Mouse (Mus musculus) MEL (cell line): ENCODE results near the gene Mtif2.

Experiments used
- CTCF ChIP-seq, 3 experiments: IDR thresholded peaks in 2 of 3; conservative IDR thresholded peaks in 1 of 3; 2 replicates each; pipeline ENCODE4 v1.5.1; 2011 to 2012; ENCODE audit warnings: low read length in 3 of 3, low read depth in 2 of 3, mild to moderate bottlenecking in 2 of 3, improper control_type of control experiment in 1 of 3, inconsistent platforms in 1 of 3, mixed read lengths in 1 of 3, moderate library complexity in 1 of 3; ENCODE audit not compliant: control insufficient read depth in 1 of 3, insufficient read depth in 1 of 3, poor library complexity in 1 of 3, severe bottlenecking in 1 of 3
- EP300 ChIP-seq, 2 experiments: IDR thresholded peaks; 2 replicates each; pipeline ENCODE4 v1.6.1; 2011; ENCODE audit warnings: improper control_type of control experiment in 2 of 2, low read length in 2 of 2, low read depth in 1 of 2, mild to moderate bottlenecking in 1 of 2
- GATA1 ChIP-seq: IDR thresholded peaks from 2 replicates; pipeline ENCODE4 v1.6.1; 2011; ENCODE audit warnings: low read depth, low read length, improper control_type of control experiment
- HCFC1 ChIP-seq: IDR thresholded peaks from 2 replicates; pipeline ENCODE4 v1.6.1; 2012; ENCODE audit warnings: low read depth, mild to moderate bottlenecking, inconsistent platforms, low read length, improper control_type of control experiment, moderate library complexity
- KAT2A ChIP-seq: conservative IDR thresholded peaks from 2 replicates; pipeline ENCODE4 v1.6.1; 2012; ENCODE audit warnings: low read depth, low read length, improper control_type of control experiment, inconsistent platforms
- MAFK ChIP-seq: IDR thresholded peaks from 2 replicates; pipeline ENCODE4 v1.6.1; 2011; ENCODE audit warnings: low read depth, mild to moderate bottlenecking, low read length, improper control_type of control experiment, borderline replicate concordance
- MYC ChIP-seq: IDR thresholded peaks from 2 replicates; pipeline ENCODE4 v1.6.1; 2011; ENCODE audit warnings: low read depth, mild to moderate bottlenecking, low read length, improper control_type of control experiment, moderate library complexity
- NRF1 ChIP-seq: IDR thresholded peaks from 2 replicates; pipeline ENCODE4 v1.6.1; 2014; ENCODE audit warnings: low read depth, mild to moderate bottlenecking, inconsistent platforms, low read length, improper control_type of control experiment, moderate library complexity; ENCODE audit not compliant: poor library complexity, insufficient read depth, severe bottlenecking
- POLR2A ChIP-seq, 2 experiments: IDR thresholded peaks; 2 replicates each; pipeline ENCODE4 v1.6.1; 2011 to 2012; ENCODE audit warnings: low read length in 2 of 2, mild to moderate bottlenecking in 2 of 2, control low read depth in 1 of 2, improper control_type of control experiment in 1 of 2, low read depth in 1 of 2, moderate library complexity in 1 of 2; ENCODE audit not compliant: control insufficient read depth in 1 of 2, insufficient read depth in 1 of 2, poor library complexity in 1 of 2
- POLR2AphosphoS2 ChIP-seq: IDR thresholded peaks from 2 replicates; pipeline ENCODE4 v1.6.1; 2011; ENCODE audit warnings: low read length, improper control_type of control experiment
- SMC3 ChIP-seq: IDR thresholded peaks from 2 replicates; pipeline ENCODE4 v1.6.1; 2011; ENCODE audit warnings: low read depth, low read length, improper control_type of control experiment
- TAL1 ChIP-seq: IDR thresholded peaks from 2 replicates; pipeline ENCODE4 v1.6.1; 2012; ENCODE audit warnings: mild to moderate bottlenecking, inconsistent platforms, low read length, moderate library complexity, mixed read lengths
- ZC3H11A ChIP-seq: IDR thresholded peaks from 2 replicates; pipeline ENCODE4 v1.6.1; 2012; ENCODE audit warnings: low read depth, mild to moderate bottlenecking, inconsistent platforms, low read length, improper control_type of control experiment
- ZKSCAN1 ChIP-seq: IDR thresholded peaks from 2 replicates; pipeline ENCODE4 v1.6.1; 2012; ENCODE audit warnings: low read depth, mild to moderate bottlenecking, inconsistent platforms, low read length, improper control_type of control experiment, moderate library complexity

GRCm38 (mm10) chr11:29496962-29497361, 29.2 kb upstream of the Mtif2 start:
- TF ChIP-seq ZKSCAN1 (no peak), POLR2A (IDR thresholded peaks at IDR 0.05; ENCODE audit: control insufficient read depth in 1 of 2, insufficient read depth in 1 of 2, low read depth in 1 of 2, low read length in 2 of 2, poor library complexity in 1 of 2) (no peak), HCFC1 (no peak), GATA1 (no peak), SMC3 (no peak), MAFK (no peak), KAT2A (no peak), TAL1 (no peak), NRF1 (no peak), CTCF (IDR thresholded peaks at IDR 0.05 in 2 of 3, conservative IDR thresholded peaks at IDR 0.05 in 1 of 3; ENCODE audit: control insufficient read depth in 1 of 3, insufficient read depth in 1 of 3, low read depth in 2 of 3, low read length in 3 of 3, poor library complexity in 1 of 3, severe bottlenecking in 1 of 3) (no peak), EP300 (IDR thresholded peaks at IDR 0.05; ENCODE audit: low read depth in 1 of 2, low read length in 2 of 2) (no peak), MYC (no peak), ZC3H11A (no peak), POLR2AphosphoS2 (no peak)
